ENCODE assay signal across 22 mouse cellular contexts in the genomic region with DNA sequence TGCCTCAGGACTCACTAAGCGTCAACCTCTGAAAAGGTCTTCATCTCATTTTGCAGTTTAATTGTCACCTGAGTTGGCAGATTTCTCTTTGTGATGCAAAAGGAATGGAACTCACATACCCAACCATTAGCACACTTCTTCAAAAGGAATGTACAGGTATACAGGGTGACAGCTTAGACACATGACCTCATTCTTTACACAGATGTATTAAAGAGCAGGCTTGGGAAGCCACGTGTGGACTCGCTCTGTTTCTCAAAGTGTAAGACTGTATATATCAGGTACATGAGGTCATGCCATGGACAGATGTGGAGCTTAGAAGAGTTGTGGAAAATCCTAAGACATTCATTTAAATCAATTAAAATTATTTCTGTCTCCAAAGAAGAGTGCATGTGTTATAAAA.
DNase-seq lines count a peak whose midpoint lies in the region; ATAC-seq and TF ChIP-seq lines count a peak whose summit lies in the region.
"Had no signal": no experiment of that assay in that cellular context is flagged by ENCODE, and none has a peak within 500 bp of the region (broad histone marks: within the 10 kb centered on the region; RNA-seq: fewer than 3 reads in every experiment).

No protein-coding gene starts in this region.

- DNase-seq in forebrain, embryonic 14.5 days (ENCODE audit: low spot score), result no peak
- no peak for DNase-seq in left cerebral cortex, adult 2 months (ENCODE audit: extremely low spot score in 1 of 2, low spot score in 2 of 2)
- DNase-seq in left cerebral cortex, adult 8-10 months (ENCODE audit: low spot score in 2 of 2), result no peak
- no peak for DNase-seq in midbrain, embryonic 11.5 days (ENCODE audit: low spot score, missing footprints)
- DNase-seq: adrenal gland, adult 8-10 months; adrenal gland, postnatal 14 days; adrenal gland, postnatal 36 days; B cell, adult 2 months; cerebellum, adult 11-12 months; cerebellum, adult 2 months; cerebellum, adult 9-10 months; forebrain, postnatal 0 days had no signal

- no peak overlapping the region for H3K4me3 ChIP-seq in forebrain, embryonic 12.5 days (replicated peaks)
- H3K4me3 ChIP-seq in forebrain, embryonic 14.5 days (ENCODE audit: low read depth, low read length), result no peak overlapping the region
- H3K4me3 ChIP-seq in left cerebral cortex, adult 2 months, result no peak overlapping the region
- H3K4me3 ChIP-seq in midbrain, embryonic 15.5 days, result no peak overlapping the region
- no peak overlapping the region for H3K4me3 ChIP-seq in midbrain, embryonic 11.5 days (ENCODE audit: low read depth, low read length)
- H3K4me3 ChIP-seq: embryonic facial prominence, embryonic 10.5 days; embryonic facial prominence, embryonic 12.5 days; forebrain, embryonic 15.5 days had no signal

- TF ChIP-seq CTCF in left cerebral cortex, adult 2 months (IDR thresholded peaks at IDR 0.05), result no peak

- H3K9me3 ChIP-seq in forebrain, embryonic 12.5 days, result no peaks in the 10 kb centered on the region
- no peaks in the 10 kb centered on the region for H3K9me3 ChIP-seq in forebrain, embryonic 14.5 days (replicated peaks; ENCODE audit: control insufficient read depth, low read length)
- H3K9me3 ChIP-seq in midbrain, embryonic 15.5 days, result no peaks in the 10 kb centered on the region
- H3K9me3 ChIP-seq in midbrain, embryonic 11.5 days (ENCODE audit: control insufficient read depth, low read length), result no peaks in the 10 kb centered on the region
- H3K9me3 ChIP-seq: embryonic facial prominence, embryonic 10.5 days; embryonic facial prominence, embryonic 12.5 days; forebrain, embryonic 15.5 days; G1E had no signal

- H3K4me1 ChIP-seq in forebrain, embryonic 12.5 days, result peaks cover 3% of the 10 kb centered on the region; the same call in 1 of the 2 replicates
- H3K4me1 ChIP-seq in forebrain, embryonic 14.5 days (ENCODE audit: control insufficient read depth, insufficient read depth, low read length), result no peaks in the 10 kb centered on the region
- no peaks in the 10 kb centered on the region for H3K4me1 ChIP-seq in midbrain, embryonic 15.5 days
- no peaks in the 10 kb centered on the region for H3K4me1 ChIP-seq in midbrain, embryonic 11.5 days (ENCODE audit: control insufficient read depth, insufficient read depth, low read length)
- H3K4me1 ChIP-seq: embryonic facial prominence, embryonic 10.5 days; embryonic facial prominence, embryonic 12.5 days; forebrain, embryonic 15.5 days had no signal

- H3K9ac ChIP-seq in forebrain, embryonic 12.5 days, result no peak overlapping the region
- no peak overlapping the region for H3K9ac ChIP-seq in forebrain, embryonic 14.5 days (ENCODE audit: low read length)
- H3K9ac ChIP-seq in midbrain, embryonic 15.5 days, result no peak overlapping the region
- no peak overlapping the region for H3K9ac ChIP-seq in midbrain, embryonic 11.5 days (ENCODE audit: low read length)
- H3K9ac ChIP-seq: embryonic facial prominence, embryonic 12.5 days; forebrain, embryonic 15.5 days; forebrain, postnatal 0 days had no signal

- ATAC-seq in forebrain, embryonic 12.5 days (ENCODE audit: low FRiP score), result peak; percentile 33; the same call in 1 of the 2 replicates
- ATAC-seq in forebrain, embryonic 14.5 days, result no peak
- peak; percentile 73; the same call in 1 of the 2 replicates for ATAC-seq in midbrain, embryonic 15.5 days (replicated peaks)
- ATAC-seq in midbrain, embryonic 11.5 days (ENCODE audit: low FRiP score), result no peak
- ATAC-seq: activated CD4-positive, CD25-positive, alpha-beta regulatory T cell, adult 4 months; CD4-positive, CD25-positive, alpha-beta regulatory T cell, adult 4 months; forebrain, embryonic 15.5 days; forebrain, postnatal 0 days; Patski had no signal

- H3K4me2 ChIP-seq in forebrain, embryonic 12.5 days, result no peak overlapping the region
- no peak overlapping the region for H3K4me2 ChIP-seq in forebrain, embryonic 14.5 days (ENCODE audit: low read length)
- no peak overlapping the region for H3K4me2 ChIP-seq in midbrain, embryonic 15.5 days
- H3K4me2 ChIP-seq in midbrain, embryonic 11.5 days, result no peak overlapping the region
- H3K4me2 ChIP-seq: embryonic facial prominence, embryonic 12.5 days; forebrain, embryonic 15.5 days had no signal

- H3K36me3 ChIP-seq in forebrain, embryonic 12.5 days (replicated peaks), result no peaks in the 10 kb centered on the region
- H3K36me3 ChIP-seq in forebrain, embryonic 14.5 days (ENCODE audit: control insufficient read depth, insufficient read depth, low read length), result no peaks in the 10 kb centered on the region
- H3K36me3 ChIP-seq in midbrain, embryonic 15.5 days (replicated peaks), result no peaks in the 10 kb centered on the region
- no peaks in the 10 kb centered on the region for H3K36me3 ChIP-seq in midbrain, embryonic 11.5 days (ENCODE audit: control insufficient read depth, insufficient read depth, low read length)
- H3K36me3 ChIP-seq: embryonic facial prominence, embryonic 10.5 days; embryonic facial prominence, embryonic 12.5 days; forebrain, embryonic 15.5 days; G1E had no signal

- intact Hi-C loops in left cerebral cortex, adult 2 months (cut with DNase I), result loop anchor here (5.0 kb wide), 1 partner anchor 95 kb away; no protein-coding TSS in a partner anchor

- WGBS in forebrain, embryonic 12.5 days, result 85% methylated on average over 3 of the region's 3 CpGs
- WGBS in forebrain, embryonic 14.5 days, result 92% methylated on average over 3 of the region's 3 CpGs
- 79% methylated on average over 3 of the region's 3 CpGs for WGBS in midbrain, embryonic 15.5 days
- 88% methylated on average over 3 of the region's 3 CpGs for WGBS in midbrain, embryonic 11.5 days

- H3K27me3 ChIP-seq in forebrain, embryonic 12.5 days, result no peaks in the 10 kb centered on the region
- H3K27me3 ChIP-seq in forebrain, embryonic 14.5 days (replicated peaks; ENCODE audit: control insufficient read depth, insufficient read depth, low read length), result no peaks in the 10 kb centered on the region
- H3K27me3 ChIP-seq in midbrain, embryonic 15.5 days (replicated peaks), result no peaks in the 10 kb centered on the region
- H3K27me3 ChIP-seq in midbrain, embryonic 11.5 days (ENCODE audit: control insufficient read depth, insufficient read depth, low read length), result no peaks in the 10 kb centered on the region
- H3K27me3 ChIP-seq: CH12.LX; embryonic facial prominence, embryonic 12.5 days; forebrain, embryonic 15.5 days; Patski had no signal

- H3K27ac ChIP-seq in forebrain, embryonic 12.5 days, result no peak overlapping the region
- H3K27ac ChIP-seq in forebrain, embryonic 14.5 days (ENCODE audit: low read depth, low read length), result no peak overlapping the region
- H3K27ac ChIP-seq in left cerebral cortex, adult 2 months, result peak overlapping the region; percentile 83
- H3K27ac ChIP-seq in midbrain, embryonic 15.5 days, result no peak overlapping the region
- no peak overlapping the region for H3K27ac ChIP-seq in midbrain, embryonic 11.5 days (ENCODE audit: low read depth, low read length)
- H3K27ac ChIP-seq: embryonic facial prominence, embryonic 10.5 days; embryonic facial prominence, embryonic 12.5 days; forebrain, embryonic 15.5 days had no signal

Comparison
In these comparisons a context has a peak if more than half of its experiments do, and no peak if none do; other contexts are left out.
1. ATAC-seq: peak in forebrain, embryonic 12.5 days (single experiment) and midbrain, embryonic 15.5 days (single experiment); none in forebrain, embryonic 14.5 days (single experiment) and midbrain, embryonic 11.5 days (single experiment).